ENCODE assay signal across 23 mouse cellular contexts in the genomic region with DNA sequence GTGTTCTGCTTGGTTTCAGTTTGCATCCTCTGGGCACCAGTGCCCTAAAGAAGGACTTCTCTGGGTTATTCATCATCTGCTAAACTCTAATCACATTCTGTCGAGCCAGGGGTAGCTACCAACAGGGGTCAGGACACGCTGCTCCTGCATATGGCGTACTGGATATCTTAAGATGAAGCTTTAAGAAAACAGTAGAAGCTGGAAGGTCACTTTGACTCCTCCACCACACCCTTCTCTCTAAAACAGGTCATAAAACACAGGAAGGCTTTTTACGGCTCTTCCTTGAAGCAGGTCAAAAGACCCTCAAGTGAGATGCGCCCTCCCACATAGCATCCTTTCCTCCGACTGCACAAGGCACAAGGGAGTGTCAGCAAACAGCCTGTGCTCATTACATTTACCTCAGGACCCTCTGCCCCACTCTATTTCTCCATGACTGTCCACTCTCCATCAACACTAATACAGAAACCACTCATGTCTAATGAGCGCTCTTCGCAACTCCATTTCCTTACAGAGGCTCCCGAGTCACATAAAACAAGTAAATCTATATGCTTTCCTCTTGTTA.
A peak's percentile ranks its signal among the peaks of the same experiment; 100 is the strongest.
DNase-seq lines count a peak whose midpoint lies in the region; ATAC-seq lines count a peak whose summit lies in the region.
"Had no signal": no experiment of that assay in that cellular context is flagged by ENCODE, and none has a peak within 500 bp of the region (broad histone marks: within the 10 kb centered on the region; RNA-seq: fewer than 3 reads in every experiment).

No protein-coding gene starts in this region.

- ATAC-seq in kidney, embryonic 16.5 days (ENCODE audit: low FRiP score, low TSS enrichment): peak; percentile 88
- no peak for ATAC-seq in limb, embryonic 12.5 days (ENCODE audit: insufficient number of reproducible peaks, insufficient read depth, low FRiP score, low TSS enrichment, low read depth)
- ATAC-seq: activated CD4-positive, CD25-positive, alpha-beta regulatory T cell, adult 4 months; CD4-positive, CD25-positive, alpha-beta regulatory T cell, adult 4 months; forebrain, embryonic 14.5 days; hindbrain, embryonic 16.5 days had no signal

- H3K27ac ChIP-seq in kidney, embryonic 16.5 days (ENCODE audit: low read length): no peak overlapping the region; the same call in 1 of the 2 replicates
- H3K27ac ChIP-seq in embryonic facial prominence, embryonic 10.5 days (replicated peaks): peak overlapping the region; percentile 40; the same call in 1 of the 2 replicates
- H3K27ac ChIP-seq in limb, embryonic 12.5 days: no peak overlapping the region
- H3K27ac ChIP-seq: embryonic facial prominence, embryonic 15.5 days; forebrain, embryonic 10.5 days; heart, embryonic 13.5 days; hindbrain, embryonic 12.5 days had no signal

- H3K4me3 ChIP-seq in kidney, embryonic 16.5 days (ENCODE audit: low read length): no peak overlapping the region
- no peak overlapping the region for H3K4me3 ChIP-seq in embryonic facial prominence, embryonic 10.5 days
- H3K4me3 ChIP-seq in limb, embryonic 12.5 days (replicated peaks): no peak overlapping the region
- H3K4me3 ChIP-seq: embryonic facial prominence, embryonic 15.5 days; erythroblast, embryonic 14.5 days; forebrain, embryonic 10.5 days; heart, embryonic 13.5 days; hindbrain, embryonic 12.5 days had no signal

- no peaks in the 10 kb centered on the region for H3K36me3 ChIP-seq in kidney, embryonic 16.5 days (ENCODE audit: insufficient read depth, low read length)
- H3K36me3 ChIP-seq in embryonic facial prominence, embryonic 10.5 days (replicated peaks): no peaks in the 10 kb centered on the region
- H3K36me3 ChIP-seq in limb, embryonic 12.5 days: no peaks in the 10 kb centered on the region
- H3K36me3 ChIP-seq: embryonic facial prominence, embryonic 15.5 days; forebrain, embryonic 10.5 days; heart, embryonic 13.5 days; hindbrain, embryonic 12.5 days had no signal

- H3K9me3 ChIP-seq in kidney, embryonic 16.5 days (ENCODE audit: low read length): no peaks in the 10 kb centered on the region
- no peaks in the 10 kb centered on the region for H3K9me3 ChIP-seq in embryonic facial prominence, embryonic 10.5 days
- no peaks in the 10 kb centered on the region for H3K9me3 ChIP-seq in limb, embryonic 12.5 days
- H3K9me3 ChIP-seq: embryonic facial prominence, embryonic 15.5 days; forebrain, embryonic 10.5 days; heart, embryonic 13.5 days; hindbrain, embryonic 12.5 days had no signal

- 22% methylated on average over 9 of the region's 9 CpGs for WGBS in kidney, embryonic 16.5 days
- WGBS in embryonic facial prominence, embryonic 10.5 days: 78% methylated on average over 9 of the region's 9 CpGs
- 18% methylated on average over 9 of the region's 9 CpGs for WGBS in limb, embryonic 12.5 days

- peak; percentile 53 for DNase-seq in heart, adult 11 months
- DNase-seq in heart, postnatal 4 days: no peak
- DNase-seq in kidney, adult 8-10 months: no peak
- DNase-seq in embryonic facial prominence, embryonic 10.5 days (ENCODE audit: low spot score): no peak
- no peak for DNase-seq in urinary bladder, adult 2 months (ENCODE audit: low spot score)
- DNase-seq in embryo, embryonic 10 days (ENCODE audit: low spot score): no peak
- DNase-seq: adrenal gland, postnatal 14 days; B cell, adult 2 months; cerebellum, adult 11-12 months; cerebellum, adult 9-10 months; cerebellum, postnatal 25 days; heart, postnatal 36 days had no signal

- H3K4me1 ChIP-seq in kidney, embryonic 16.5 days (ENCODE audit: insufficient read depth, low read length): peaks cover 31% of the 10 kb centered on the region
- H3K4me1 ChIP-seq in embryonic facial prominence, embryonic 10.5 days: peaks cover 55% of the 10 kb centered on the region
- peaks cover 31% of the 10 kb centered on the region for H3K4me1 ChIP-seq in limb, embryonic 12.5 days (replicated peaks)

- no peak overlapping the region for H3K9ac ChIP-seq in kidney, embryonic 16.5 days (replicated peaks; ENCODE audit: low read length)
- H3K9ac ChIP-seq in limb, embryonic 12.5 days (replicated peaks): no peak overlapping the region
- H3K9ac ChIP-seq: embryonic facial prominence, embryonic 15.5 days; heart, embryonic 13.5 days; hindbrain, embryonic 12.5 days had no signal

- H3K4me2 ChIP-seq in kidney, embryonic 16.5 days (replicated peaks; ENCODE audit: low read depth, low read length): 0 out of 2 replicates have a peak overlapping the region, but pooled peaks have one; percentile 14
- H3K4me2 ChIP-seq in limb, embryonic 12.5 days: 0 out of 2 replicates have a peak overlapping the region, but pooled peaks have one; percentile 3
- H3K4me2 ChIP-seq: embryonic facial prominence, embryonic 15.5 days; heart, embryonic 13.5 days; hindbrain, embryonic 12.5 days had no signal

- H3K27me3 ChIP-seq in kidney, embryonic 16.5 days (ENCODE audit: insufficient read depth, low read length): no peaks in the 10 kb centered on the region
- H3K27me3 ChIP-seq in embryonic facial prominence, embryonic 10.5 days (replicated peaks; ENCODE audit: low read depth, poor library complexity, severe bottlenecking): no peaks in the 10 kb centered on the region
- H3K27me3 ChIP-seq in limb, embryonic 12.5 days: no peaks in the 10 kb centered on the region
- H3K27me3 ChIP-seq: embryonic facial prominence, embryonic 15.5 days; heart, embryonic 13.5 days; hindbrain, embryonic 12.5 days had no signal
